Mouse (Mus musculus): ENCODE measurements around the gene Adgre4. TPM values are rescaled to one million over a fixed set of nuclear protein-coding genes. Genes with fewer than 3 reads are reported as not detected.
A peak's percentile ranks its signal among the peaks of the same experiment; 100 is the strongest.
"Not testable (repeated sequence)": the region's sequence is repeated elsewhere in the genome, so short reads cannot be mapped to it uniquely, and the experiment has no call there.

Adgre4 gene
- polyA plus RNA-seq, 1 experiment from 2014 or later: 0.13 TPM

DNA sequence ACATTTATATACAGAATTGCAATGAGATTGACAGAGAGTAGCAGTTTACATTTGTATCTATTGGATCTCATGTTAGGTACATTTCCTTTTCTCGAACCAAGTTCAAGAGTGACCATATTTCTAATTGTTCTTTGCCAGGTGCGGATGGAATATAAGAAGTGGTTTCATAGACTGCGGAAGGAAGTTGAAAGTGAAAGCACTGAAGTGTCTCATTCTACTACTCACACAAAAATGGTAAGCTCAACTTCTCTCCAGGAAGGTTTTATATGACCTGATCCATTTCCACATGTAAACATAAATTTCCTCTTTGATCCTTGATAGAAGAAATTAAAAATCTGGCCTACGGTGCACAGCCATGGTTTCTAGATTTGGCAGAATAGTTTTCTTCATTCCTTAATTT lies 93.3 kb downstream of the Adgre4 start:
- H3K4me2 ChIP-seq: no peak overlapping the region
- no peaks in the 10 kb centered on the region for H3K27me3 ChIP-seq
- H3K36me3 ChIP-seq (ENCODE audit: poor library complexity, severe bottlenecking): no peaks in the 10 kb centered on the region
- H3K9me3 ChIP-seq (replicated peaks): no peaks in the 10 kb centered on the region
- no peak overlapping the region for H3K27ac ChIP-seq
- H3K4me1 ChIP-seq: no peaks in the 10 kb centered on the region
- no peak overlapping the region for H3K4me3 ChIP-seq
- H3K9ac ChIP-seq: no peak overlapping the region
- WGBS: 88% methylated on average over 4 of the region's 4 CpGs
- no peak for ATAC-seq

GRCm38 (mm10) chr17:55877184-55877583 lies 127.4 kb downstream of the Adgre4 start:
- Histone ChIP-seq H3K4me2 (no peak overlapping the region), H3K9ac (no peak overlapping the region), H3K4me3 (no peak overlapping the region), H3K27me3 (no peaks in the 10 kb centered on the region), H3K4me1 (peaks cover 19% of the 10 kb centered on the region), H3K27ac (no peak overlapping the region), H3K9me3 (replicated peaks) (no peaks in the 10 kb centered on the region), H3K36me3 (ENCODE audit: poor library complexity, severe bottlenecking) (no peaks in the 10 kb centered on the region)
- no peak for ATAC-seq
- WGBS: 96% methylated on average over 4 of the region's 4 CpGs

DNA sequence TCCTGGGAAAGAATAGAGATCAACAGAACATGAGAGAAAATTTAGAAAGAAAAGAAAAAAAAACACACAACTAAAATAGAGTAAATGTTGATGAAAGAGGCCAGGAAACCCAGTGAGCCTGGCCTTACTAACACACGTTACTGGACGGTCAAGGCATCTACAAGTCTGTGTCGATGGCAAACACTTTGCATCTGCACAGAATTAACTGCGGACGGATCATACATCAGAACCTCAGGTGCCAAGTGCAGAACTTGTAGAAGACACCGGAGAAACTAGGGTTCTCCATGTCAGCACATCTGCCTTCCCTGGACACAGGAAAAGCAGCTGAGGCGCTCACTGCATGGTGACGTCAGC lies 128.5 kb downstream of the Adgre4 start:
- ATAC-seq; H3K27me3 ChIP-seq; H3K36me3 ChIP-seq (ENCODE audit: poor library complexity, severe bottlenecking); H3K9me3 ChIP-seq (replicated peaks): not testable (repeated sequence)
- Histone ChIP-seq H3K4me3 (peak overlapping the region; percentile 47), H3K27ac (peak overlapping the region; percentile 69), H3K4me1 (peaks cover 19% of the 10 kb centered on the region), H3K4me2 (peak overlapping the region; percentile 61), H3K9ac (peak overlapping the region; percentile 62)
- under 1% methylated on average over 6 of the region's 8 CpGs for WGBS

- Histone ChIP-seq H3K9ac (peak within 1 kb of the TSS; percentile 63), H3K4me1 (peaks cover 19% of the 10 kb centered on the region), H3K4me3 (peak within 1 kb of the TSS; percentile 47), H3K4me2 (peak within 1 kb of the TSS; percentile 62), H3K27ac (peak within 1 kb of the TSS; percentile 78)
- WGBS: under 1% methylated on average over 43 of the region's 53 CpGs
- H3K9me3 ChIP-seq (replicated peaks); H3K27me3 ChIP-seq; H3K36me3 ChIP-seq (ENCODE audit: poor library complexity, severe bottlenecking): not testable (repeated sequence)
- peak; percentile 99 for ATAC-seq
Measured at GRCm38 (mm10) chr17:55878636-55879369, 129.0 kb downstream of the Adgre4 start, which contains the start of gene Zfp119a. Zfp119a (minus strand) TSS chr17:55878930.

DNA sequence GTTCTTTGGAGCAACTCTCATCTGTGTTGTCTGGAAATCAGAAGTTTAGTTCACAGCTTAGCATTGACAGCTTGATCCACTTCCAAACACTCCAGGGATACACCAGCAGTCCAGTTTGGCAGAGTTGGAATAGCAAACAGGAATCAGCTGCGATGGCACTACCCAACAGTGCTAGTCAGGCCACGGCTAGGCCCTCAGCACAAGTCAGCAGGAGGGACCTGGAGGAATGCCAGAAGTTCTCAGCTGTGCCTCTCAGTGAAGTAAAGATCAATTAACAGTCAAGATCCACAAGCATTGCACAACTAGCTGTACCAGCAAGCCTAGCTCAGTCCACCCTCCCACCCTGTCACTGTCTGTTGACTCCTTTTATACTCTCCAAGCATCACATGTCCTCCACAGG lies 133.8 kb downstream of the Adgre4 start:
- Histone ChIP-seq H3K27me3 (peaks cover 12% of the 10 kb centered on the region; the same call in 1 of the 2 replicates), H3K36me3 (ENCODE audit: poor library complexity, severe bottlenecking) (no peaks in the 10 kb centered on the region), H3K9me3 (replicated peaks) (no peaks in the 10 kb centered on the region), H3K4me1 (peaks cover 5% of the 10 kb centered on the region), H3K4me2 (no peak overlapping the region), H3K27ac (no peak overlapping the region), H3K4me3 (no peak overlapping the region), H3K9ac (no peak overlapping the region)
- ATAC-seq: no peak
- WGBS: 45% methylated on average over 2 of the region's 2 CpGs

DNA sequence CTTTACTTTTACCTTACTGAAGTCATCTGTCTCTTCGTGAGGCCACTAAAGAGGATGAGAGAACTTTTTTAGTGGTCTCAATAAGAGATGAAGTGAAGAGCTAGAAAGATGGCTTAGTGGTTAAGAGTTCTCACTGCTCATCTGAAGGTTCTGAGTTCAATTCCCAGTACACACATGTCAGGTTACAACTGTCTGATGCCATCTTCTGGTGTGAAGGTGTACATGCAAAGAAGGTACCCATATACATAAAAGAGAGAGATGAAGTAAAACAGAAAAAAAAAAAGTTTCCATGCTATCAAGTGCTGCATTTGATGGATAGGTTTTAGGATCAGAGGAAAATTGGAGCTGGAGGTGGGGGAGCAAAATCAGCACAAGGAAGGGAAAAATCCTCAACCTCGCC lies 135.1 kb downstream of the Adgre4 start:
- 56% methylated on average over 2 of the region's 2 CpGs for WGBS
- Histone ChIP-seq H3K9me3 (replicated peaks) (no peaks in the 10 kb centered on the region), H3K36me3 (ENCODE audit: poor library complexity, severe bottlenecking) (no peaks in the 10 kb centered on the region), H3K4me3 (no peak overlapping the region), H3K9ac (no peak overlapping the region), H3K27ac (no peak overlapping the region), H3K27me3 (peaks cover 12% of the 10 kb centered on the region; the same call in 1 of the 2 replicates), H3K4me2 (no peak overlapping the region), H3K4me1 (no peaks in the 10 kb centered on the region)
- no peak for ATAC-seq

DNA sequence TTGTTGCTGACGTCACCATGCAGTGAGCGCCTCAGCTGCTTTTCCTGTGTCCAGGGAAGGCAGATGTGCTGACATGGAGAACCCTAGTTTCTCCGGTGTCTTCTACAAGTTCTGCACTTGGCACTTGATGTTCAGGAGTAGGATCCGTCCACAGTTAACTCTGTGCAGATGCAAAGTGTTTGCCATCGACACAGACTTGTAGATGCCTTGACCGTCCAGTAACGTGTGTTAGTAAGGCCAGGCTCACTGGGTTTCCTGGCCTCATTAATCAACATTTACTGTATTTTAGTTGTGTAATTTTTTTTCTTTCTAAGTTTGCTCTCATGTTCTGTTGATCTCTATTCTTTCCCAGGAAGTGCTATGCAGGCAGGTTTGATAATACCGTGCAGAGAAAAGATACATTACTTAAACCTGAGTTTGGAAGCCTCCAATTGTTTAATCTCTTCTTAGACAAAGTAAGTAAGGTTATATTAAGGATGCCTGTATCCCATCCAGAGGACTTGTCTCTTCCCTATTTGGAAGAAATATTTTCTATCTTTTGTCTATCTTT lies 142.7 kb downstream of the Adgre4 start:
- H3K36me3 ChIP-seq (ENCODE audit: poor library complexity, severe bottlenecking): peaks cover 14% of the 10 kb centered on the region
- not testable (repeated sequence) for H3K27ac ChIP-seq
- 11% methylated on average over 7 of the region's 8 CpGs for WGBS

DNA sequence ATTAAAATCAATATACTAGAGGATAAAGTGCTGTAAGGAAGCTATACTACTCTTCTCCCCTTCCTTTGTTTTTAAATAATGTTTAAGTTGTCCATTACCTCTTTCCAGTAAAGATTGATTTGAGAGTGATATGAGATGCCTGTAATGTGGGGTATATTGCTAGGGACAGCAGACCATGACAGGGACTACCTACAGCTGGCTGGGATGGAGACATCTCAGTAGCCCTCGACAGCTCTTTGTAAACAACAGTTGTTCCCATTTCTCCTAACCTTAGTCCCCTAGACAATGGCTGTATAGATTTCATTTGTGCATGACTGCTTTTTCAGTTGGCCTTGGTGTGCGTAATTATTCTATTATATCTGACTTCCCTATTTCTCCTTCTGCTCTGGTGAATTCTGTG lies 153.3 kb downstream of the Adgre4 start:
- Histone ChIP-seq H3K36me3 (ENCODE audit: poor library complexity, severe bottlenecking) (peaks cover 6% of the 10 kb centered on the region), H3K27me3 (no peaks in the 10 kb centered on the region), H3K9ac (no peak overlapping the region), H3K4me3 (no peak overlapping the region), H3K4me1 (no peaks in the 10 kb centered on the region), H3K27ac (no peak overlapping the region), H3K4me2 (no peak overlapping the region), H3K9me3 (replicated peaks) (peaks cover 3% of the 10 kb centered on the region; the same call in 1 of the 2 replicates)
- ATAC-seq: no peak
- 73% methylated on average over 2 of the region's 2 CpGs for WGBS

More for the DNA sequence above, 142.7 kb downstream of the Adgre4 start:
- H3K9me3 ChIP-seq (replicated peaks); H3K4me1 ChIP-seq; ATAC-seq; H3K27me3 ChIP-seq: not testable (repeated sequence)
- Histone ChIP-seq H3K9ac (peak overlapping the region; percentile 52; the same call in 1 of the 2 replicates), H3K4me2 (peak overlapping the region; percentile 59), H3K4me3 (peak overlapping the region; percentile 46)

Other genes with a start within 250 kb of the Adgre4 start
- gene Vmn2r118, start 124.8 kb upstream of the Adgre4 start, polyA plus RNA-seq (2015; fragmentation: Nextera tagmentation; extraction: Ambion mirVana): not detected in 2 replicates
- 11.6 and 11.9 TPM in 2 replicates for gene Pot1b, start 37.4 kb upstream of the Adgre4 start, polyA plus RNA-seq (2015; fragmentation: Nextera tagmentation; extraction: Ambion mirVana)
- 10.7 and 12.1 TPM in 2 replicates for gene Zfp119a, start 128.9 kb downstream of the Adgre4 start, polyA plus RNA-seq (2015; fragmentation: Nextera tagmentation; extraction: Ambion mirVana)
- gene Zfp959, start 142.1 kb downstream of the Adgre4 start, polyA plus RNA-seq (2015; fragmentation: Nextera tagmentation; extraction: Ambion mirVana): 15.0 and 15.5 TPM in 2 replicates
- 6.6 and 7.3 TPM in 2 replicates for gene Zfp119b, start 199.5 kb downstream of the Adgre4 start, polyA plus RNA-seq (2015; fragmentation: Nextera tagmentation; extraction: Ambion mirVana)
- 2.4 and 2.6 TPM in 2 replicates for gene Ebi3, start 202.7 kb downstream of the Adgre4 start, polyA plus RNA-seq (2015; fragmentation: Nextera tagmentation; extraction: Ambion mirVana)
- 29.2 and 32.1 TPM in 2 replicates for gene Yju2, start 209.1 kb downstream of the Adgre4 start, polyA plus RNA-seq (2015; fragmentation: Nextera tagmentation; extraction: Ambion mirVana)
- 102 TPM in 2 replicates for gene Shd, start 220.5 kb downstream of the Adgre4 start, polyA plus RNA-seq (2015; fragmentation: Nextera tagmentation; extraction: Ambion mirVana)
- 96.0 and 113 TPM in 2 replicates for gene Fsd1, start 236.5 kb downstream of the Adgre4 start, polyA plus RNA-seq (2015; fragmentation: Nextera tagmentation; extraction: Ambion mirVana)